Mouse (Mus musculus) large intestine, adult 2 months (tissue): ENCODE measurements around the gene Pde4d. TPM values are rescaled to one million over a fixed set of nuclear protein-coding genes. Genes with fewer than 3 reads are reported as not detected.

Experiments used
- DNase-seq: peaks from one replicate; pipeline ENCODE4 v3.0.0-alpha.2; 2012; ENCODE audit warnings: low read depth, low spot score
- whole genome bisulfite sequencing: fragments of 180-500 bp; shearing (Covaris S2); methylation state at CpG from one replicate; pipeline ENCODE4 v1.1.7; 2018; 5-methylcytosine and 5-hydroxymethylcytosine counted together
- polyA plus RNA-seq: library from polyadenylated mRNA; depleted of rRNA; stranded (reverse); fragments of >200 nt; gene quantifications from 2 replicates; pipeline ENCODE4 v1.2.3, GENCODE M21; 2012

Gene Pde4d
- polyA plus RNA-seq, 1 experiment = 7.7 TPM

- DNase-seq = no peak
- 1% methylated on average over 50 of the region's 63 CpGs for WGBS
Observed at GRCm38 (mm10) chr13:109116342-109117201, 666.8 kb downstream of the Pde4d start.

GRCm38 (mm10) chr13:109117210-109117791 is 667.6 kb downstream of the Pde4d start:
- no peak for DNase-seq
- 10% methylated on average over 14 of the region's 14 CpGs for whole genome bisulfite sequencing

- WGBS = 71% methylated on average over 1 of the region's 1 CpGs
- no peak for DNase-seq
Observed at GRCm38 (mm10) chr13:109118296-109118800, 668.6 kb downstream of the Pde4d start.

- WGBS = 61% methylated on average over 3 of the region's 3 CpGs
- DNase-seq = no peak
Observed at GRCm38 (mm10) chr13:109121867-109122266, 672.1 kb downstream of the Pde4d start.

- WGBS = 80% methylated on average over 4 of the region's 4 CpGs
- DNase-seq = no peak
Observed at GRCm38 (mm10) chr13:109136405-109136804, 686.7 kb downstream of the Pde4d start.

GRCm38 (mm10) chr13:109158703-109159102 is 709.0 kb downstream of the Pde4d start:
- DNase-seq = no peak
- 57% methylated on average over 3 of the region's 3 CpGs for WGBS

GRCm38 (mm10) chr13:109168556-109169334 is 719.0 kb downstream of the Pde4d start:
- 90% methylated on average over 9 of the region's 9 CpGs for WGBS
- no peak for DNase-seq

GRCm38 (mm10) chr13:109169335-109169606 is 719.5 kb downstream of the Pde4d start:
- DNase-seq = no peak

GRCm38 (mm10) chr13:109171688-109172087 is 721.9 kb downstream of the Pde4d start:
- 69% methylated on average over 7 of the region's 7 CpGs for WGBS
- DNase-seq = no peak

More at GRCm38 (mm10) chr13:109169335-109169606, 719.5 kb downstream of the Pde4d start:
- 85% methylated on average over 2 of the region's 2 CpGs for WGBS

- DNase-seq = no peak
- 68% methylated on average over 6 of the region's 6 CpGs for WGBS
Observed at GRCm38 (mm10) chr13:109175281-109175680, 725.5 kb downstream of the Pde4d start.

GRCm38 (mm10) chr13:109175852-109176621 is 726.3 kb downstream of the Pde4d start:
- no peak for DNase-seq
- WGBS = 43% methylated on average over 11 of the region's 11 CpGs

GRCm38 (mm10) chr13:109181363-109181762 is 731.6 kb downstream of the Pde4d start:
- WGBS = 75% methylated on average over 6 of the region's 6 CpGs
- no peak for DNase-seq

- DNase-seq = no peak
- 60% methylated on average over 4 of the region's 4 CpGs for WGBS
Observed at GRCm38 (mm10) chr13:109190652-109191051, 740.9 kb downstream of the Pde4d start.

GRCm38 (mm10) chr13:109191176-109191575 is 741.4 kb downstream of the Pde4d start:
- WGBS = 67% methylated on average over 4 of the region's 4 CpGs
- no peak for DNase-seq

- 53% methylated on average over 9 of the region's 9 CpGs for WGBS
- DNase-seq = no peak
Observed at GRCm38 (mm10) chr13:109205541-109205940, 755.8 kb downstream of the Pde4d start.

- 96% methylated on average over 16 of the region's 16 CpGs for WGBS
- no peak for DNase-seq
Observed at GRCm38 (mm10) chr13:109208607-109209006, 758.9 kb downstream of the Pde4d start.

GRCm38 (mm10) chr13:109209413-109209812 is 759.7 kb downstream of the Pde4d start:
- DNase-seq = no peak
- WGBS = 40% methylated on average over 6 of the region's 6 CpGs

- no peak for DNase-seq
- 1% methylated on average over 4 of the region's 4 CpGs for WGBS
Observed at GRCm38 (mm10) chr13:109210403-109210802, 760.7 kb downstream of the Pde4d start.

- WGBS = 41% methylated on average over 8 of the region's 8 CpGs
- no peak for DNase-seq
Observed at GRCm38 (mm10) chr13:109211471-109211870, 761.7 kb downstream of the Pde4d start.
